Mouse (Mus musculus) intestine, embryonic 16.5 days (tissue): Measurements from ENCODE around the gene Ano4. TPM values are rescaled to one million over a fixed set of nuclear protein-coding genes. Genes with fewer than 3 reads are reported as not detected.

ENCODE experiments used
- ATAC-seq: fragments of 200-750 bp; cut with Nextera tagmentation; 2 replicates; pipeline ENCODE4 v1.8.0; 2017; ENCODE audit warnings: moderate TSS enrichment, moderate library complexity
- H3K27ac ChIP-seq: fragments of 300-500 bp; sonication (generic); 2 replicates; pipeline ENCODE4 v1.5.1; 2014; ENCODE audit warnings: mild to moderate bottlenecking, low read length
- H3K27me3 ChIP-seq: fragments of 300-500 bp; sonication (generic); replicated peaks from 2 replicates; pipeline ENCODE4 v1.6.1; 2014; ENCODE audit warnings: low read length, control low read depth, mixed read lengths; ENCODE audit not compliant: control insufficient read depth, insufficient read depth
- H3K36me3 ChIP-seq: fragments of 300-500 bp; sonication (generic); 2 replicates; pipeline ENCODE4 v1.6.1; 2014; ENCODE audit warnings: low read length, control low read depth; ENCODE audit not compliant: control insufficient read depth, insufficient read depth
- H3K4me1 ChIP-seq: fragments of 300-500 bp; sonication (generic); 2 replicates; pipeline ENCODE4 v1.6.1; 2014; ENCODE audit warnings: low read length, control low read depth, mixed read lengths; ENCODE audit not compliant: control insufficient read depth, insufficient read depth
- H3K4me2 ChIP-seq: fragments of 300-500 bp; sonication (generic); 2 replicates; pipeline ENCODE4 v1.6.1; 2014; ENCODE audit warnings: low read depth, low read length, control low read depth
- H3K4me3 ChIP-seq: fragments of 300-500 bp; sonication (generic); 2 replicates; pipeline ENCODE4 v1.5.1; 2014; ENCODE audit warnings: mild to moderate bottlenecking, low read length
- H3K9ac ChIP-seq: fragments of 300-500 bp; sonication (generic); 2 replicates; pipeline ENCODE4 v1.6.1; 2014; ENCODE audit warnings: low read depth, low read length
- H3K9me3 ChIP-seq: fragments of 300-500 bp; sonication (generic); 2 replicates; pipeline ENCODE4 v1.6.1; 2016; ENCODE audit warnings: low read length, control low read depth; ENCODE audit not compliant: control insufficient read depth
- WGBS: fragments of 180-500 bp; shearing (Covaris S2); extraction: QIAGEN DNeasy Blood & Tissue Kit; methylation state at CpG from one replicate; pipeline ENCODE4 v1.1.7; 2014; 5-methylcytosine and 5-hydroxymethylcytosine counted together
- polyA plus RNA-seq: library from polyadenylated mRNA; unstranded; fragments of >200 nt; fragmentation: Nextera tagmentation; extraction: Ambion mirVana; gene quantifications from 2 replicates; pipeline ENCODE4 v1.2.1, GENCODE M21; 2015

Gene Ano4
- 0.49 and 0.53 TPM in 2 replicates for polyA plus RNA-seq

GRCm38 (mm10) chr10:89344491-89345195, at the start of gene Ano4:
Gene Ano4 (minus strand): TSS chr10:89344762.
- Histone ChIP-seq H3K4me3 (peak within 1 kb of the TSS; percentile 55), H3K4me2 (peak within 1 kb of the TSS; percentile 97), H3K9ac (peak within 1 kb of the TSS; percentile 51), H3K27ac (no peak within 1 kb of the TSS), H3K27me3 (peaks cover 26% of the 10 kb centered on the region), H3K36me3 (no peaks in the 10 kb centered on the region), H3K4me1 (no peaks in the 10 kb centered on the region), H3K9me3 (no peaks in the 10 kb centered on the region)
- under 1% methylated on average over 70 of the region's 70 CpGs for WGBS
- peak; percentile 72 for ATAC-seq

- Histone ChIP-seq H3K27ac (no peak overlapping the region), H3K4me2 (no peak overlapping the region), H3K4me1 (no peaks in the 10 kb centered on the region), H3K27me3 (no peaks in the 10 kb centered on the region), H3K9ac (no peak overlapping the region), H3K9me3 (no peaks in the 10 kb centered on the region), H3K4me3 (no peak overlapping the region), H3K36me3 (no peaks in the 10 kb centered on the region)
- 44% methylated on average over 4 of the region's 4 CpGs for WGBS
- no peak for ATAC-seq
Measured at GRCm38 (mm10) chr10:89392687-89393086, 48.1 kb upstream of the Ano4 start.

- Histone ChIP-seq H3K9ac (no peak overlapping the region), H3K9me3 (no peaks in the 10 kb centered on the region), H3K36me3 (no peaks in the 10 kb centered on the region), H3K4me2 (no peak overlapping the region), H3K27ac (no peak overlapping the region), H3K4me1 (no peaks in the 10 kb centered on the region), H3K27me3 (no peaks in the 10 kb centered on the region), H3K4me3 (no peak overlapping the region)
- WGBS: 88% methylated on average over 4 of the region's 4 CpGs
- no peak for ATAC-seq
Measured at GRCm38 (mm10) chr10:89391571-89392163, 47.1 kb upstream of the Ano4 start.

GRCm38 (mm10) chr10:89386461-89386860, 41.9 kb upstream of the Ano4 start:
- Histone ChIP-seq H3K9ac (no peak overlapping the region), H3K4me2 (no peak overlapping the region), H3K4me1 (no peaks in the 10 kb centered on the region), H3K9me3 (no peaks in the 10 kb centered on the region), H3K27ac (no peak overlapping the region), H3K4me3 (no peak overlapping the region), H3K36me3 (no peaks in the 10 kb centered on the region), H3K27me3 (no peaks in the 10 kb centered on the region)
- ATAC-seq: no peak
- WGBS: 75% methylated on average over 3 of the region's 3 CpGs

GRCm38 (mm10) chr10:89383462-89383861, 38.9 kb upstream of the Ano4 start:
- Histone ChIP-seq H3K27me3 (no peaks in the 10 kb centered on the region), H3K9ac (no peak overlapping the region), H3K27ac (no peak overlapping the region), H3K4me3 (no peak overlapping the region), H3K9me3 (no peaks in the 10 kb centered on the region), H3K36me3 (no peaks in the 10 kb centered on the region), H3K4me2 (no peak overlapping the region), H3K4me1 (no peaks in the 10 kb centered on the region)
- ATAC-seq: 0 out of 2 replicates have a peak, but pooled peaks have one; percentile 48
- WGBS: 7% methylated on average over 5 of the region's 5 CpGs

- Histone ChIP-seq H3K36me3 (no peaks in the 10 kb centered on the region), H3K27me3 (no peaks in the 10 kb centered on the region), H3K9me3 (no peaks in the 10 kb centered on the region), H3K9ac (no peak overlapping the region), H3K4me3 (no peak overlapping the region), H3K4me2 (no peak overlapping the region), H3K4me1 (no peaks in the 10 kb centered on the region), H3K27ac (no peak overlapping the region)
- no peak for ATAC-seq
- 72% methylated on average over 4 of the region's 4 CpGs for WGBS
Measured at GRCm38 (mm10) chr10:89377750-89378149, 33.2 kb upstream of the Ano4 start.

- H3K27me3 ChIP-seq: no peaks in the 10 kb centered on the region
- no peak overlapping the region for H3K4me2 ChIP-seq
- 26% methylated on average over 1 of the region's 1 CpGs for WGBS
- H3K36me3 ChIP-seq: no peaks in the 10 kb centered on the region
- no peaks in the 10 kb centered on the region for H3K4me1 ChIP-seq
- no peak overlapping the region for H3K4me3 ChIP-seq
- H3K27ac ChIP-seq: no peak overlapping the region
- ATAC-seq: no peak
- H3K9me3 ChIP-seq: no peaks in the 10 kb centered on the region
- no peak overlapping the region for H3K9ac ChIP-seq
Measured at GRCm38 (mm10) chr10:89370051-89370450, 25.5 kb upstream of the Ano4 start.

GRCm38 (mm10) chr10:89358933-89359332, 14.4 kb upstream of the Ano4 start:
- H3K27ac ChIP-seq: no peak overlapping the region
- H3K9ac ChIP-seq: no peak overlapping the region
- no peaks in the 10 kb centered on the region for H3K27me3 ChIP-seq
- H3K4me1 ChIP-seq: no peaks in the 10 kb centered on the region
- H3K4me2 ChIP-seq: no peak overlapping the region
- H3K9me3 ChIP-seq: no peaks in the 10 kb centered on the region
- WGBS: 72% methylated on average over 3 of the region's 3 CpGs
- no peaks in the 10 kb centered on the region for H3K36me3 ChIP-seq
- ATAC-seq: no peak
- H3K4me3 ChIP-seq: no peak overlapping the region

- no peaks in the 10 kb centered on the region for H3K4me1 ChIP-seq
- no peak for ATAC-seq
- no peak overlapping the region for H3K4me2 ChIP-seq
- H3K36me3 ChIP-seq: no peaks in the 10 kb centered on the region
- H3K27ac ChIP-seq: no peak overlapping the region
- H3K4me3 ChIP-seq: no peak overlapping the region
- H3K9ac ChIP-seq: no peak overlapping the region
- 82% methylated on average over 2 of the region's 2 CpGs for WGBS
- H3K9me3 ChIP-seq: no peaks in the 10 kb centered on the region
- no peaks in the 10 kb centered on the region for H3K27me3 ChIP-seq
Measured at GRCm38 (mm10) chr10:89354639-89355038, 10.1 kb upstream of the Ano4 start.
